8 mouse cellular contexts compared by ENCODE assay signal in the genomic region with DNA sequence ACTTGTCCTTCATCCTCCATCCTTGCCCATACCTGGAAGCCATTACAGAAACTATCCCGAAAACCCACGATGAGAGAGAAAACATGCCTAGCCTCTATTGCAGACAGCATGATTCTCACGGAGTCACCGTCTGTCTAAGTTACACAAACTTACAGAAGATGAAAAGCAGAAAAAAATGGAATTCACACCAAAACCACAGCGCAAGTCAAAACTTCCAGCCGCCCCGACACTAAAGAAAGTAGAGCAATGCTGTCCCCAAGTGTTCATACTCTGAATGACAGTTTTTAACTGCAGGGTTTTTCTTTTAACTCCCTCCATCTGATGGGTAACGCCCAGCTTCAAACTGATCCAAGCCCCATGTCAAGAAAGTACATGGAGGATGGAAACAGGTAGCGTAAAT. TPM values are rescaled to one million over a fixed set of nuclear protein-coding genes. Genes with fewer than 3 reads are reported as not detected.
DNase-seq lines count a peak whose midpoint lies in the region; ATAC-seq and TF ChIP-seq lines count a peak whose summit lies in the region.

No protein-coding gene starts in this region.

- H3K4me2 ChIP-seq in liver, postnatal 0 days (ENCODE audit: low read depth, low read length), result no peak overlapping the region
- no peak overlapping the region for H3K4me2 ChIP-seq in liver, embryonic 12.5 days
- H3K4me2 ChIP-seq in heart, embryonic 14.5 days (ENCODE audit: low read length), result peak overlapping the region; percentile 26; the same call in 1 of the 2 replicates

- ATAC-seq in liver, postnatal 0 days, result no peak
- no peak for ATAC-seq in liver, embryonic 12.5 days
- ATAC-seq in heart, embryonic 14.5 days (ENCODE audit: insufficient number of reproducible peaks, insufficient read depth, low FRiP score, low read depth), result no peak

- no peaks in the 10 kb centered on the region for H3K36me3 ChIP-seq in liver, postnatal 0 days (replicated peaks; ENCODE audit: insufficient read depth, low read length)
- H3K36me3 ChIP-seq in liver, embryonic 12.5 days, result no peaks in the 10 kb centered on the region
- no peaks in the 10 kb centered on the region for H3K36me3 ChIP-seq in heart, embryonic 14.5 days (ENCODE audit: control insufficient read depth, insufficient read depth, low read length)

- TF ChIP-seq CTCF in liver, postnatal 0 days (IDR thresholded peaks at IDR 0.05; ENCODE audit: low read depth), result peak; percentile 74

- no peaks in the 10 kb centered on the region for H3K4me1 ChIP-seq in liver, postnatal 0 days (ENCODE audit: insufficient read depth)
- no peaks in the 10 kb centered on the region for H3K4me1 ChIP-seq in liver, embryonic 12.5 days
- H3K4me1 ChIP-seq in heart, embryonic 14.5 days (ENCODE audit: control insufficient read depth in 2 of 2, insufficient read depth in 2 of 2, low read length in 2 of 2), result peaks cover 6 to 11% of the 10 kb centered on the region in 2 experiments; a peak in 3 of 4 replicates

- H3K27me3 ChIP-seq in liver, postnatal 0 days (ENCODE audit: insufficient read depth, low read length), result no peaks in the 10 kb centered on the region
- no peaks in the 10 kb centered on the region for H3K27me3 ChIP-seq in liver, embryonic 12.5 days (replicated peaks)
- H3K27me3 ChIP-seq in heart, embryonic 14.5 days (ENCODE audit: control insufficient read depth, insufficient read depth, low read length), result no peaks in the 10 kb centered on the region

- H3K27ac ChIP-seq in liver, postnatal 0 days (ENCODE audit: low read depth), result no peak overlapping the region
- no peak overlapping the region for H3K27ac ChIP-seq in liver, embryonic 12.5 days
- no peak overlapping the region for H3K27ac ChIP-seq in heart, embryonic 14.5 days (replicated peaks in 1 of 2; ENCODE audit: control insufficient read depth in 1 of 2, insufficient read depth in 1 of 2, low read depth in 2 of 2, low read length in 2 of 2)

- WGBS in liver, postnatal 0 days (ENCODE audit: insufficient replicate concordance), result 18% methylated on average over 9 of the region's 9 CpGs
- WGBS in liver, embryonic 12.5 days (ENCODE audit: insufficient replicate concordance), result 20% methylated on average over 9 of the region's 9 CpGs
- 27% methylated on average over 9 of the region's 9 CpGs for WGBS in heart, embryonic 14.5 days

- no peaks in the 10 kb centered on the region for H3K9me3 ChIP-seq in liver, postnatal 0 days (ENCODE audit: low read length)
- H3K9me3 ChIP-seq in liver, embryonic 12.5 days (replicated peaks), result no peaks in the 10 kb centered on the region
- no peaks in the 10 kb centered on the region for H3K9me3 ChIP-seq in heart, embryonic 14.5 days (ENCODE audit: control insufficient read depth, low read length)

- H3K4me3 ChIP-seq in liver, postnatal 0 days (ENCODE audit: low read depth, low read length), result no peak overlapping the region
- H3K4me3 ChIP-seq in liver, embryonic 12.5 days, result no peak overlapping the region
- no peak overlapping the region for H3K4me3 ChIP-seq in heart, embryonic 14.5 days (ENCODE audit: control insufficient read depth in 1 of 2, insufficient read depth in 1 of 2, low read depth in 1 of 2, low read length in 2 of 2)

- DNase-seq in liver, postnatal 0 days, result no peak
- DNase-seq in MN1 (ENCODE audit: low spot score), result peak; percentile 33
- DNase-seq in cerebellum, postnatal 10 days, result peak; percentile 74 to 83
- DNase-seq in layer of hippocampus, postnatal 36 days, result peak; percentile 23 to 49
- DNase-seq in natural killer cell, adult 2 months (ENCODE audit: low spot score in 2 of 2), result peak; percentile 38 to 53
- DNase-seq in urinary bladder, adult 2 months (ENCODE audit: low spot score), result no peak

- TF ChIP-seq EP300 in liver, postnatal 0 days (IDR thresholded peaks at IDR 0.05; ENCODE audit: low read depth), result no peak

- H3K9ac ChIP-seq in liver, postnatal 0 days (replicated peaks), result no peak overlapping the region
- H3K9ac ChIP-seq in liver, embryonic 12.5 days, result no peak overlapping the region
- H3K9ac ChIP-seq in heart, embryonic 14.5 days (ENCODE audit: low read length), result no peak overlapping the region

RNA-seq across cellular contexts. Expression of a gene that starts 39.6 kb away (rescaled TPM):
- 31.6 and 32.8 TPM in 2 replicates for polyA plus RNA-seq in liver, postnatal 0 days (2015; fragmentation: Nextera tagmentation; extraction: Ambion mirVana)
- 74.0 and 85.0 TPM in 2 replicates for polyA plus RNA-seq in liver, embryonic 12.5 days (2016; fragmentation: Nextera tagmentation; extraction: Ambion mirVana)
- polyA plus RNA-seq in heart, embryonic 14.5 days (2014; fragmentation: Nextera tagmentation; extraction: Ambion mirVana), result 183 and 187 TPM in 2 replicates
- total RNA-seq in layer of hippocampus, postnatal 36 days (2021), result 10 to 100 TPM; 34.6 to 45.8 TPM
- polyA plus RNA-seq in urinary bladder, adult 2 months (2012; rRNA removed), result 849 and 1,043 TPM in 2 replicates

Comparison
In these comparisons a context has a peak if more than half of its experiments do, and no peak if none do; other contexts are left out.
1. DNase-seq: peak in MN1 (single experiment), cerebellum, postnatal 10 days (2 of 2), layer of hippocampus, postnatal 36 days (2 of 2) and natural killer cell, adult 2 months (2 of 2); none in liver, postnatal 0 days (single experiment) and urinary bladder, adult 2 months (single experiment).